Mouse (Mus musculus) thymus, adult 2 months (tissue): ENCODE measurements around the gene Olfml2a. TPM values are rescaled to one million over a fixed set of nuclear protein-coding genes. Genes with fewer than 3 reads are reported as not detected.

Experiments used
- DNase-seq: peaks from one replicate; pipeline ENCODE4 v3.0.0; 2021
- H3K27ac ChIP-seq: fragments of 200-500 bp; 2 replicates; pipeline ENCODE4 v1.5.1; 2012; ENCODE audit warnings: low read length, control low read depth; ENCODE audit not compliant: control insufficient read depth, insufficient read depth
- H3K27me3 ChIP-seq: fragments of 200-500 bp; 2 replicates; pipeline ENCODE4 v1.6.1; 2012; ENCODE audit warnings: mild to moderate bottlenecking, low read length, moderate library complexity, mixed read lengths; ENCODE audit not compliant: control insufficient read depth, insufficient read depth
- H3K36me3 ChIP-seq: fragments of 200-500 bp; 2 replicates; pipeline ENCODE4 v1.6.1; 2012; ENCODE audit warnings: mild to moderate bottlenecking, low read length, moderate library complexity; ENCODE audit not compliant: control insufficient read depth, insufficient read depth
- H3K4me1 ChIP-seq: fragments of 200-500 bp; replicated peaks from 2 replicates; pipeline ENCODE4 v1.6.1; 2012; ENCODE audit warnings: low read length; ENCODE audit not compliant: control insufficient read depth, insufficient read depth
- H3K4me3 ChIP-seq: fragments of 200-500 bp; 2 replicates; pipeline ENCODE4 v1.5.1; 2012; ENCODE audit warnings: mild to moderate bottlenecking, low read length, control low read depth, moderate library complexity; ENCODE audit not compliant: control insufficient read depth, insufficient read depth
- CTCF ChIP-seq: fragments of 200-500 bp; IDR thresholded peaks from 2 replicates; pipeline ENCODE4 v1.5.1; 2012; ENCODE audit warnings: mild to moderate bottlenecking, control low read depth, low read length, moderate library complexity, borderline replicate concordance; ENCODE audit not compliant: control insufficient read depth, poor library complexity, insufficient read depth; ENCODE audit errors: extremely low read depth
- POLR2A ChIP-seq: fragments of 200-500 bp; IDR thresholded peaks from 2 replicates; pipeline ENCODE4 v1.6.1; 2012; ENCODE audit warnings: mild to moderate bottlenecking, low read length, control low read depth, moderate library complexity; ENCODE audit not compliant: control insufficient read depth, poor library complexity, insufficient read depth; ENCODE audit errors: extremely low read depth
- WGBS: fragments of 180-500 bp; shearing (Covaris S2); methylation state at CpG from one replicate; pipeline ENCODE4 v1.1.7; 2018; 5-methylcytosine and 5-hydroxymethylcytosine counted together
- polyA plus RNA-seq: library from polyadenylated mRNA; depleted of rRNA; stranded (reverse); fragments of >200 nt; gene quantifications from 2 replicates; pipeline ENCODE4 v1.2.3, GENCODE M21; 2012

The Olfml2a gene
- polyA plus RNA-seq, 1 experiment, result 5.0 TPM

DNA sequence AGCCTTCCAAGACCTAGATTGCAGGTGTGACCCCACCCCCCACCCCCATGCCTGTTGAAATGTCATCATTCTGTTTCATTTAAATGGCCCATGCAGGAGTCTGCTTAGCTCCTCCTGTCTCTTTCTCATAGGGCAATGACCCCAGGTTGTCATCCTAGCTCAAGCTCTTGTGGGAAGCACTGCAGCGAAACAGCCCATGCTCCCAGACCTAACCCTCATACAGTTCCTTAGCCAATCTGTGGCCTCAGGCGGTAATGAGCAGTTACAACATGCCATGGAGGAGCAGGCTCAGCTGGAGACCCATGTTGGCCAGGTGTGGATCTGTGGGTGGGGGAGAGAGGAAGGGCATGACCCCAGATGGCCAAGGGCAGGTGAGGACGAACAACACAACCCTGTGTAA, 43.4 kb downstream of the Olfml2a start:
- no peak for TF ChIP-seq CTCF
- no peak for TF ChIP-seq POLR2A
- Histone ChIP-seq H3K27ac (no peak overlapping the region), H3K27me3 (no peaks in the 10 kb centered on the region), H3K36me3 (no peaks in the 10 kb centered on the region), H3K4me1 (no peaks in the 10 kb centered on the region), H3K4me3 (no peak overlapping the region)
- WGBS, result 87% methylated on average over 3 of the region's 3 CpGs
- DNase-seq, result no peak

DNA sequence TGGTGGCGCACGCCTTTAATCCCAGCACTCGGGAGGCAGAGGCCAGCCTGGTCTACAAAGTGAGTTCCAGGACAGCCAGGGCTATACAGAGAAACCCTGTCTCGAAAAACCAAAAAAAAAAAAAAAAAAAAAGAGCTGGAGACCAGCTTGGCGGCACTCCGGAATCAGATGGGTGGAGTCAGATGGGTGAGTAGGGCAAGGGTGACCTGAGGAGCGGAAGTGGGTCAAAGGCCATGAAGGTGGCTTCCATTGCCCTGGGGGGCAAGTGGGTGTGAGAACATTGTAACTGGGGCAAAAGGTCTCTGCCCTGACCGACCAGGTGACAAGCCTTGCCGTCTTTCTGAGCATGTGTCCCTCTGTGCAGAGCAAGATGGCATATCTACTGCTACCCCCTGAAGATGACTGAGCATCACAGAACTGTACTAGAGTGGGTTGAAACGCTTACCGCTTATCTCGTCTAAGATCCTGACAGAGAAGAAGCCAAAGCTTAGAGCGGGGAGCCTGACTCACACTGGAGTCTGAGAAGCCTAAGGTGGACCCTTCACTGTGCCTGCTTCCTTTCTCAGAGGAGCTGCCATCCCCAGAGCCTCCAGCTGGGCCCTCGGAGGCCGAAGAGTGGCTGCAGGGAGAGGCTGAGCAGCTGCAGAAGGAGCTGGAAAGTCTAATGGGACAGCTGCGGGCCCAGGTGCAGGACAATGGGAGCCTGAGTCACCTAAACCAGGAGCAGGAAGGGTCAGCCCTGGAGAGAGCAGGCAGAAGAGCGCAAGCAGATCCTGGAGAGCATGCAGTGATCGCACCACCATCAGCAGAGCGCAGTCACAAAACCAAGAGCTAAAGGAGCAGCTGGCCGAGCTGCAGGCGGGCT, 44.4 kb downstream of the Olfml2a start:
- TF ChIP-seq CTCF, result no peak

DNA sequence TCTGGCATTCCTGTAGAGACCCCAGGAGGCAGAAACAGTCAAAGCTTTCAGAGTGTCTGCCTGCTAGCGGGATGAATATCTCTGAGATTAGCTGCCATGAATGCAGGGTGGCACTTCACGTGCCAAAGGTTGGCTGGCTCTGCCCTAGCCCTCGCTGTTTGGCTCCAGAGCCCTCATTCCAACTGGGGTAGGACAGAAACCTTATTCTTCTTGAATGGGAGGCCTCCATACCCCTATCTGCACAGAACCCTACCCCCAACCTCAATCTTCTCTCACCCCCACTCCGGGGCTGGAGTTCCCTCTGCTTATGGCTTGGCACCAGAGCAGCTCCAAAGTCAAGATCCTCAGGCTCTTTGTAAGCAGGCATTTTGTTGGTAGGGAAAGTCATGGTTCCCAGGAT, 46.1 kb downstream of the Olfml2a start:
- DNase-seq, result no peak
- Histone ChIP-seq H3K27me3 (no peaks in the 10 kb centered on the region), H3K4me1 (no peaks in the 10 kb centered on the region), H3K27ac (no peak overlapping the region), H3K36me3 (no peaks in the 10 kb centered on the region), H3K4me3 (no peak overlapping the region)
- 92% methylated on average over 4 of the region's 4 CpGs for WGBS
- TF ChIP-seq POLR2A (no peak), CTCF (no peak)

More for the DNA sequence above, 44.4 kb downstream of the Olfml2a start:
- no peak for DNase-seq
- WGBS, result 91% methylated on average over 21 of the region's 21 CpGs
- Histone ChIP-seq H3K4me1 (no peaks in the 10 kb centered on the region), H3K36me3 (no peaks in the 10 kb centered on the region), H3K27me3 (no peaks in the 10 kb centered on the region), H3K27ac (no peak overlapping the region), H3K4me3 (no peak overlapping the region)

DNA sequence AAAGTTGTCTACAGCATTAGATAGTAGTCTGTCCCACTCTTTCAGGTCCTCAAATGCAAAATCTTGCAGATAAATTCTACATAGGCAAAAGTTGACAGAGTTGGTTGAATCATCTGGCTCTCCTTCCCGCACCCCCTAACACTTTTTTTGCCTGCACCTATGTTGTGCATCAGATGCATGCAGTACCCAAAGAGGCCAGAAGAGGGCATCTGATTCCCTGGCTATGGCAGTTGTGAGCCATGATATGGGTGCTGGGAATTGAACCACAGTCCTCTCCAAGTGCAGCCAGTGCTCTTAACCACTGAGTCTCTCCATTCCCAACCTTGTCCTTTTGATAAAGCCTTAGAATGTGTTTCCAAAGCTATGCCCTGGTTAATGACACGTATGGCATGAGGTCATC, 51.7 kb downstream of the Olfml2a start:
- Histone ChIP-seq H3K36me3 (no peaks in the 10 kb centered on the region), H3K4me3 (no peak overlapping the region), H3K27me3 (no peaks in the 10 kb centered on the region), H3K4me1 (peaks cover 11% of the 10 kb centered on the region), H3K27ac (no peak overlapping the region)
- no peak for TF ChIP-seq CTCF
- TF ChIP-seq POLR2A, result no peak
- no peak for DNase-seq
- WGBS, result 98% methylated on average over 2 of the region's 2 CpGs

DNA sequence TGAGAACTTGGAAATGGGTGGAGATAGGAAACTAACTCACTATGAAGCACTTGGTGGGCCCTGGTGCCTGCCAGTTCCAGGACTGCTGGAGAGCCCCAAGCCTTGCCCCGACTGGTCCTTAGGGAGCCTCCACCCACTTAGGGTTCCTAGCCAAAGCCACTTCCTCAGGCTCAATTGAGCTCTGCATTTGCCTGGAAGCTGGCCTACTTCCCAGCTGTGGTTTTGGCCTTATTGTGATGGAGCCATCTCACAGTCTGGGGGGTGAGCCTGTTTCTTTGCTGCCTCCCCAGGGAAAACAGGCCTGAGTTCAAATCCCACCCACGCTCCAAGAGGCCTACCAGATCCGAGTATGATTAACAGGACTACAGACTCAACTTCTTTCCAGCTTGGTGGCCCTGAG, 54.8 kb downstream of the Olfml2a start:
- H3K36me3 ChIP-seq, result no peaks in the 10 kb centered on the region
- H3K27ac ChIP-seq, result no peak overlapping the region
- TF ChIP-seq CTCF (no peak), POLR2A (no peak)
- no peak for DNase-seq
- 76% methylated on average over 3 of the region's 3 CpGs for WGBS
- peaks cover 11% of the 10 kb centered on the region for H3K4me1 ChIP-seq
- H3K27me3 ChIP-seq, result no peaks in the 10 kb centered on the region
- no peak overlapping the region for H3K4me3 ChIP-seq

DNA sequence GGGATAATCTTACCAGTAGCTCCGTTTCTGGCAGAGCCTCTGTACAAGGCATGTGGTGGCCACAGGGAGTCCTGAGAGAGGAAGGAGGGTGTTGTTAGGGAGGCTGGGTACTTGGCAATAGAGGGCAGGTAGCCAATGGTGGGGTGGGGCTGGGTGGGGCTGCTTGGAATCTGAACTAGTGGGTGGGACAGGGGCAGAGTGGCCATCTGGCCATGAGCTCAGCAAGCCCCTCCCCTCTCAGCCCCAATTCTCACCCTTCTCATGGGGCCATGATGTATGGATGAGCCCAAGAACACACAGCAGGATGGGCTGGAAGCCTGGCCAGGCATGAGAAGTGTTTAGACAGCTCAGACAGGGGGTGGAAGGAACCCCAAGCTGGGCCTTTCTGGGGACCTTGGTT, 55.6 kb downstream of the Olfml2a start:
- no peak for TF ChIP-seq CTCF
- TF ChIP-seq POLR2A, result no peak
- H3K27ac ChIP-seq, result peak overlapping the region; percentile 36; the same call in 1 of the 2 replicates
- 74% methylated on average over 1 of the region's 1 CpGs for WGBS
- H3K27me3 ChIP-seq, result no peaks in the 10 kb centered on the region
- no peaks in the 10 kb centered on the region for H3K36me3 ChIP-seq
- no peak overlapping the region for H3K4me3 ChIP-seq
- H3K4me1 ChIP-seq, result peaks cover 11% of the 10 kb centered on the region
- no peak for DNase-seq
